Mouse (Mus musculus) heart, embryonic 13.5 days (tissue): Measurements from ENCODE around the gene Amn1. TPM values are rescaled to one million over a fixed set of nuclear protein-coding genes. Genes with fewer than 3 reads are reported as not detected.

ENCODE experiments used
- ATAC-seq: fragments of 200-750 bp; cut with Nextera tagmentation; 2 replicates; pipeline ENCODE4 v1.8.0; 2017; ENCODE audit warnings: moderate TSS enrichment; ENCODE audit not compliant: insufficient number of reproducible peaks, low FRiP score, low TSS enrichment; ENCODE audit errors: extremely low read depth
- H3K27ac ChIP-seq: fragments of 300-500 bp; sonication (generic); replicated peaks from 2 replicates; pipeline ENCODE4 v1.5.1; 2015; ENCODE audit warnings: moderate library complexity, mild to moderate bottlenecking, inconsistent platforms
- H3K27me3 ChIP-seq: fragments of 300-500 bp; sonication (generic); replicated peaks from 2 replicates; pipeline ENCODE4 v1.6.1; 2015; ENCODE audit warnings: mild to moderate bottlenecking, inconsistent platforms
- H3K36me3 ChIP-seq: fragments of 300-500 bp; sonication (generic); 2 replicates; pipeline ENCODE4 v1.6.1; 2015; ENCODE audit warnings: mild to moderate bottlenecking, inconsistent platforms
- H3K4me1 ChIP-seq: fragments of 300-500 bp; sonication (generic); 2 replicates; pipeline ENCODE4 v1.6.1; 2015; ENCODE audit warnings: inconsistent platforms
- H3K4me2 ChIP-seq: fragments of 300-500 bp; sonication (generic); 2 replicates; pipeline ENCODE4 v1.6.1; 2015; ENCODE audit warnings: inconsistent platforms, mild to moderate bottlenecking, moderate library complexity
- H3K4me3 ChIP-seq: fragments of 300-500 bp; sonication (generic); 2 replicates; pipeline ENCODE4 v1.5.1; 2015; ENCODE audit warnings: moderate library complexity, mild to moderate bottlenecking, inconsistent platforms
- H3K9ac ChIP-seq: fragments of 300-500 bp; sonication (generic); 2 replicates; pipeline ENCODE4 v1.6.1; 2015; ENCODE audit warnings: inconsistent platforms, mild to moderate bottlenecking, moderate library complexity
- H3K9me3 ChIP-seq: fragments of 300-500 bp; sonication (generic); 2 replicates; pipeline ENCODE4 v1.6.1; 2016; ENCODE audit warnings: inconsistent platforms
- WGBS: fragments of 180-500 bp; shearing (Covaris S2); methylation state at CpG from one replicate; pipeline ENCODE4 v1.1.7; 2015; ENCODE audit warnings: mixed read lengths; 5-methylcytosine and 5-hydroxymethylcytosine counted together
- polyA plus RNA-seq: library from polyadenylated mRNA; unstranded; fragments of >200 nt; fragmentation: Nextera tagmentation; extraction: Ambion mirVana; gene quantifications from 2 replicates; pipeline ENCODE4 v1.2.1, GENCODE M21; 2015

The Amn1 gene
- polyA plus RNA-seq, 1 experiment from 2014 or later: 22.5 TPM

DNA sequence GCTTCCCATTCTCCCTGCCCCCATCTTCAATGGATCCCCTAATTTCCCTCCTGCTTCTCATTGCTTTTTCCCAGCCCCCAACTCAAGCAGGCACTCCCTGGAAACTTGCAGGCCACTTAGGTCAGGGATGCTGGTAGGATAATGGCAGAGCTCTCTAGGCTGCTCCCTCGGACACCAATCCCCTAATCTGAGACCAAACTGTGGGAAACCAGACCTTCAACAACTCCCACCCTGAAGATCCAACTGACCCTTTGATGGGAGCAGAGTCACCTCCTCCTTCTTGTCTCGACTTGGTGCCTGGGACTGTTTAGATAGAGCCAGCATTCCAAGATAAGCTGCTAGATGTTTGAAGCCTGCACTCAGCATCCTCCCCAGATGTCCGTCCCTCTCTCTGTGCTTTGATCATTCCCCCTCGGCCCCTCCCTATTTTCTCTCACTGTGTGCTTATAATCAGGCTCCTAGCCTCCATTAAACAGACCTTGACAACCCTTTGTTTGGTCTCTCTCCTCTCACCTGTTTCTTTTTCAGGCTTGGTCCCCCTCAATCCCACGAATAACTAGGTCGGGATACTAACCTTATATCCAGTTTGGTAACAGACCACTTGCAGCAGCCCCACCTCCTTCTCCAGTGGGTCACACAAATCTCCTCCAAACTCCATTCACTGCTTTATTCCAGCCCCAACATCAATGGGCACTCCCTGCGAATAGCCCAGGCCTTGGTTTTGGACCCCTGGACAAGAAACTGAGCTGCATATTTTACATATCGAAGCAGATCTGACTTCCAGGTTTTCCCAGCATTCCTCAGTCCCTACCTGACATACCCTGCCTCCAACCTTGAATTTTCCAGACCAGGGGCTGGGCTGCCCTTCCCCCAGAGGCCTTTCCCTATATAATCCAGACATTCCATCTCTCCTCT is 34.1 kb downstream of the Amn1 start:
- no peak for ATAC-seq
- no peaks in the 10 kb centered on the region for H3K9me3 ChIP-seq
- H3K9ac ChIP-seq: no peak overlapping the region
- H3K4me3 ChIP-seq: no peak overlapping the region
- H3K4me2 ChIP-seq: no peak overlapping the region
- peaks cover 25% of the 10 kb centered on the region for H3K4me1 ChIP-seq
- 13% methylated on average over 8 of the region's 8 CpGs for WGBS
- no peaks in the 10 kb centered on the region for H3K27me3 ChIP-seq
- peak overlapping the region; percentile 42; the same call in 1 of the 2 replicates for H3K27ac ChIP-seq
- H3K36me3 ChIP-seq: peaks cover 52% of the 10 kb centered on the region

- ATAC-seq: no peak
- peaks cover 45% of the 10 kb centered on the region for H3K36me3 ChIP-seq
- no peak overlapping the region for H3K9ac ChIP-seq
- WGBS: 34% methylated on average over 6 of the region's 6 CpGs
- peaks cover 25% of the 10 kb centered on the region for H3K4me1 ChIP-seq
- H3K9me3 ChIP-seq: no peaks in the 10 kb centered on the region
- no peak overlapping the region for H3K27ac ChIP-seq
- H3K4me2 ChIP-seq: no peak overlapping the region
- H3K27me3 ChIP-seq: no peaks in the 10 kb centered on the region
- no peak overlapping the region for H3K4me3 ChIP-seq
These were observed 34.9 kb downstream of the Amn1 start for GRCm38 (mm10) chr6:149153473-149154115.

DNA sequence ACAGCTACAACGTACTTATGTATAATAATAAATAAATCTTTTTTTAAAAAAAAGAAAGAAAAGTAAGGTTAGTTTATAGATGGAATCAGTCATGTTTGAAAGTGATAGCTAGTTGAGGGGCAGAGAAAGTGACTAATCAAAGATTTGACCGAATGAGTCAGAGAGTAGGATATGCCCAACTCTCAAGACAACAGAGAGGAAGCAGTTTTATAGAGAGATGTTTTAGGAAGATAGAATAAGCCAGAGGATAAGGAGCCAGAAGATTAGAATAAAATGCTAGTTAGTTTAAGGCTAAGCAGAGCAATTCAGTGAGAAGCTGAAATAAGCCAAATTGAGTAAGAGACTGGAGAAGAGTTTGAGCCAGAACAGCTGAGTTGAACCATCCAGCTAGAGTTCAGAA is 36.4 kb downstream of the Amn1 start:
- peaks cover 25% of the 10 kb centered on the region for H3K4me1 ChIP-seq
- H3K27ac ChIP-seq: no peak overlapping the region
- 86% methylated on average over 2 of the region's 2 CpGs for WGBS
- H3K4me2 ChIP-seq: no peak overlapping the region
- no peak overlapping the region for H3K4me3 ChIP-seq
- no peak for ATAC-seq
- no peaks in the 10 kb centered on the region for H3K27me3 ChIP-seq
- no peak overlapping the region for H3K9ac ChIP-seq
- H3K9me3 ChIP-seq: no peaks in the 10 kb centered on the region
- peaks cover 36% of the 10 kb centered on the region for H3K36me3 ChIP-seq

DNA sequence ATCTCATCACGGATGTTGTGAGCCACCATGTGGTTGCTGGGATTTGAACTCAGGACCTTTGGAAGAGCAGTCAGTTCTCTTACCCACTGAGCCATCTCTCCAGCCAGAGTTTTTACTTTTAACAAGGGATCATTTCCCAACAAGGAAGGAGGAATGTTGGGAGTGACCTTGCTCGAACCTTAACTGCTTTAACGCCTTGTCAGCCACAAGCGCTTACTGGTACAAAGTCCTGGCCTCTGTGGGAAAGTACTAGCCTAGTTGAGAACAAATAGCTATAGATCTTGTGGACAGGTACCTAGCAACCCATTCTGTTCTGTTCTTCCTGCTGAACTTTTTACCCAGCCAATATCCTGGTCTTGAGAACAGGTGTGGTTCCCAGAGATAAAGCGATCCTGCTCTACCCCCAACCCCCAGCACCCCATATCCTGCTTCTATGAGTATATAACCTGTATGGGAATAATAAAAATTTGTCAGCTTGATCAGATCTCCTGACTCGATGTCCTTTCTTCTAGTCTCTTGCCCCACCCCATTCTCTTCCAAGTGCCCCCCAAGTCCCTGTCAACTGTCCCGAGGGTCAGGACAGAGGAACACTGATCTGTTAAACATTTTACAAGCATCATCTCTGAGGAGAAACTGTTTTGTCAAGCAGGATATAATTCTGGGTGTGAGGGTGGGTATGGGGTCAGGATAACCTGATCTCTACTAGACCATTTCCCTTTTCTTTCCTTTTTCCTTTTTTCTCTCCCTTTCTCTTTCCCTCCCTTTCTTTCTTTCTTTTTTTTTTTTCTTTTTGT is 39.9 kb downstream of the Amn1 start:
- no peak overlapping the region for H3K4me3 ChIP-seq
- peaks cover 50% of the 10 kb centered on the region for H3K36me3 ChIP-seq
- H3K27me3 ChIP-seq: no peaks in the 10 kb centered on the region
- no peak overlapping the region for H3K27ac ChIP-seq
- ATAC-seq: no peak
- H3K9ac ChIP-seq: no peak overlapping the region
- 75% methylated on average over 7 of the region's 7 CpGs for whole genome bisulfite sequencing
- 0 out of 2 replicates have a peak, but pooled peaks cover 3% of the 10 kb centered on the region for H3K9me3 ChIP-seq
- no peak overlapping the region for H3K4me2 ChIP-seq
- H3K4me1 ChIP-seq: peaks cover 6% of the 10 kb centered on the region

DNA sequence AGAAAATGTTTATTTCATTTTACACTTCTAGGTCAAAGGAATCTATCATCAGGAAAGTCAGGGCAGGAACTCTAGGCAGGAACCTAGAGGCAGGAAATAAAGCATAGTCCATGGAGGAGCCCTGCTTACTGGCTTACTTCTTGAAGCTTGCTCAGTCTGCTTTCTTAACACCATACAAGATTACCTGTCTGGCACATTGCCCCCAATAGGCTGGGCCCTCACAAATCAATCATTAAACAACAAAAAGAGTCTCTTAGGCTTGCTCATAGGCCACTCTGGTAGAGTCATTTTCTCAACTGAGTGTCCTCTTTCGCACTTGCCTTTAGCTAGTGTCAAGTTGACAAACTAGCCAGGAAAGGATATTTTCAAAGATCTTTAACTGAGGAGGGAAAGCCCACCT is 43.4 kb downstream of the Amn1 start:
- ATAC-seq: no peak
- 92% methylated on average over 1 of the region's 1 CpGs for WGBS
- Histone ChIP-seq H3K27me3 (no peaks in the 10 kb centered on the region), H3K9me3 (0 out of 2 replicates have a peak, but pooled peaks cover 3% of the 10 kb centered on the region), H3K9ac (no peak overlapping the region), H3K27ac (no peak overlapping the region), H3K4me1 (peaks cover 11% of the 10 kb centered on the region), H3K4me2 (no peak overlapping the region), H3K4me3 (no peak overlapping the region), H3K36me3 (peaks cover 41% of the 10 kb centered on the region)

GRCm38 (mm10) chr6:149141393-149142173 is 46.9 kb downstream of the Amn1 start:
- 4% methylated on average over 36 of the region's 36 CpGs for WGBS
- H3K27me3 ChIP-seq: no peaks in the 10 kb centered on the region
- peak overlapping the region; percentile 73 for H3K27ac ChIP-seq
- 0 out of 2 replicates have a peak, but pooled peaks cover 3% of the 10 kb centered on the region for H3K9me3 ChIP-seq
- H3K4me3 ChIP-seq: peak overlapping the region; percentile 66
- H3K36me3 ChIP-seq: peaks cover 36% of the 10 kb centered on the region
- peak overlapping the region; percentile 81 for H3K9ac ChIP-seq
- peaks cover 11% of the 10 kb centered on the region for H3K4me1 ChIP-seq
- H3K4me2 ChIP-seq: peak overlapping the region; percentile 73
- ATAC-seq: peak; percentile 91

- H3K4me2 ChIP-seq: no peak within 1 kb of the TSS
- H3K4me1 ChIP-seq: peaks cover 25% of the 10 kb centered on the region
- no peaks in the 10 kb centered on the region for H3K9me3 ChIP-seq
- ATAC-seq: no peak
- H3K27ac ChIP-seq: no peak within 1 kb of the TSS
- H3K4me3 ChIP-seq: no peak within 1 kb of the TSS
- H3K27me3 ChIP-seq: no peaks in the 10 kb centered on the region
- H3K9ac ChIP-seq: no peak within 1 kb of the TSS
- peaks cover 15% of the 10 kb centered on the region for H3K36me3 ChIP-seq
- 77% methylated on average over 1 of the region's 1 CpGs for WGBS
These were observed 49.0 kb downstream of the Amn1 start, which contains the start of gene Etfbkmt for GRCm38 (mm10) chr6:149139471-149139870. Gene Etfbkmt (plus strand): TSS chr6:149139849.

GRCm38 (mm10) chr6:149139011-149139410 is 49.5 kb downstream of the Amn1 start:
- no peak overlapping the region for H3K4me2 ChIP-seq
- H3K9me3 ChIP-seq: no peaks in the 10 kb centered on the region
- WGBS: 80% methylated on average over 3 of the region's 3 CpGs
- H3K27ac ChIP-seq: no peak overlapping the region
- no peak overlapping the region for H3K9ac ChIP-seq
- no peaks in the 10 kb centered on the region for H3K27me3 ChIP-seq
- H3K36me3 ChIP-seq: peaks cover 11% of the 10 kb centered on the region
- peaks cover 29% of the 10 kb centered on the region for H3K4me1 ChIP-seq
- no peak for ATAC-seq
- no peak overlapping the region for H3K4me3 ChIP-seq

DNA sequence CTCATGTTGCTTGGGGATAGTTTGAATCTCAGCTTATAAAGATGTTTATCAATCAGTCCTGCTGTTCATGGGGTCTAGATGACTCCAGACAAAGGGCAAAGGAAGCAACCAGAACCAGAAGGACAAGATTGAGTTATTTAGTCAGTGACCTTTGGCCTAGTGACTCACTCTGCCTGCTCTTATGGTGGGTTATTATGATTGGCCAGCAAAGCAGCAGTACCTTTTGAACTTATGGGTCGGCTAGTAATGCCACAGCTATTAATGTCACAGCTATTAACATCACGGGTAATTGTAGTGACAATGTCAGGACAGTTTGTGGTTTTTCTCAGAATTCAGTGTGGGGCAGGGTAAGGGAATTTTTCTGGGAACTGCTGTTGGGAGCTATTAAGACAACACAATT is 50.6 kb downstream of the Amn1 start:
- no peak overlapping the region for H3K4me3 ChIP-seq
- peaks cover 35% of the 10 kb centered on the region for H3K4me1 ChIP-seq
- H3K27me3 ChIP-seq: no peaks in the 10 kb centered on the region
- no peak overlapping the region for H3K9ac ChIP-seq
- no peak overlapping the region for H3K4me2 ChIP-seq
- H3K9me3 ChIP-seq: no peaks in the 10 kb centered on the region
- H3K36me3 ChIP-seq: peaks cover 4% of the 10 kb centered on the region
- 67% methylated on average over 2 of the region's 2 CpGs for WGBS
- ATAC-seq: no peak
- H3K27ac ChIP-seq: no peak overlapping the region

GRCm38 (mm10) chr6:149135631-149136030 is 52.9 kb downstream of the Amn1 start:
- no peak overlapping the region for H3K4me2 ChIP-seq
- 46% methylated on average over 6 of the region's 6 CpGs for WGBS
- H3K36me3 ChIP-seq: no peaks in the 10 kb centered on the region
- no peak overlapping the region for H3K9ac ChIP-seq
- peak overlapping the region; percentile 62 for H3K27ac ChIP-seq
- no peak for ATAC-seq
- no peak overlapping the region for H3K4me3 ChIP-seq
- no peaks in the 10 kb centered on the region for H3K27me3 ChIP-seq
- H3K9me3 ChIP-seq: no peaks in the 10 kb centered on the region
- peaks cover 25% of the 10 kb centered on the region for H3K4me1 ChIP-seq
